25 mouse cellular contexts compared by ENCODE assay signal in the genomic region with DNA sequence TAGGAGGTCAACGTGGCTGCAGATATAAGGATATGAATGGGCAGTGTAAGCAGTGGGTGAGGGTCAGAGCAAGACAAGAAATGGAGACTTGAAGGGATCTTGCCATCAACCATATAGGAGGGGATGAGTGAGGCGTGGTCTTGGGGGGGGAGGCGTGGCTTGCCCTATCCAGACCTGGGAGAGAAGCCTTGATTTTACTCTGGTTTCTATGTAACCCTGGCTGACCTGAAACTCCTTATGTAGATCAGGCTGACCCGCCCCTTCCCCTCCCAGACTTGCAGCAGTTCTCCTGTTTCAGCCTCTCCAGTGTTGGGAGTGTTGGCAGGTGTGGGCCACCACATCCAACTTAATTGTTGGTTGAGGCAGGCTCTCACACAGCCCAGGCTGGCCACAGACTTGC. TPM values are rescaled to one million over a fixed set of nuclear protein-coding genes. Genes with fewer than 3 reads are reported as not detected.
A peak's percentile ranks its signal among the peaks of the same experiment; 100 is the strongest.
DNase-seq lines count a peak whose midpoint lies in the region; ATAC-seq and TF ChIP-seq lines count a peak whose summit lies in the region.
"Had no signal": no experiment of that assay in that cellular context is flagged by ENCODE, and none has a peak within 500 bp of the region (broad histone marks: within the 10 kb centered on the region; RNA-seq: fewer than 3 reads in every experiment).

No protein-coding gene starts in this region.

- H3K36me3 ChIP-seq in forebrain, embryonic 13.5 days (ENCODE audit: poor library complexity, severe bottlenecking), result peaks cover 44% of the 10 kb centered on the region
- peaks cover 25% of the 10 kb centered on the region for H3K36me3 ChIP-seq in forebrain, postnatal 0 days (ENCODE audit: insufficient read depth)
- H3K36me3 ChIP-seq in heart, embryonic 10.5 days, result peaks cover 82% of the 10 kb centered on the region
- H3K36me3 ChIP-seq in E14TG2a.4 (ENCODE audit: insufficient read depth, low read length), result peaks cover 21% of the 10 kb centered on the region
- peaks cover 89% of the 10 kb centered on the region for H3K36me3 ChIP-seq in embryonic facial prominence, embryonic 10.5 days (replicated peaks)

- no peak for TF ChIP-seq CTCF in forebrain, postnatal 0 days (IDR thresholded peaks at IDR 0.05; ENCODE audit: low read depth)
- no peak for TF ChIP-seq CTCF in E14TG2a.4 (conservative IDR thresholded peaks at IDR 0.05; ENCODE audit: low read length)

- no peak overlapping the region for H3K27ac ChIP-seq in forebrain, embryonic 13.5 days
- H3K27ac ChIP-seq in forebrain, postnatal 0 days (ENCODE audit: low read depth, low read length), result no peak overlapping the region
- H3K27ac ChIP-seq in heart, embryonic 10.5 days, result 0 out of 2 replicates have a peak overlapping the region, but pooled peaks have one; percentile 83
- H3K27ac ChIP-seq in embryonic facial prominence, embryonic 10.5 days (replicated peaks), result peak overlapping the region; percentile 45
- H3K27ac ChIP-seq: forebrain, embryonic 15.5 days; heart, embryonic 13.5 days; hindbrain, embryonic 13.5 days; hindbrain, postnatal 0 days had no signal

- 57% methylated on average over 4 of the region's 4 CpGs for WGBS in forebrain, embryonic 13.5 days
- 75% methylated on average over 4 of the region's 4 CpGs for WGBS in forebrain, postnatal 0 days
- WGBS in heart, embryonic 10.5 days, result 68% methylated on average over 4 of the region's 4 CpGs
- 37% methylated on average over 4 of the region's 4 CpGs for WGBS in embryonic facial prominence, embryonic 10.5 days

- H3K9ac ChIP-seq in forebrain, embryonic 13.5 days, result no peak overlapping the region
- no peak overlapping the region for H3K9ac ChIP-seq in forebrain, postnatal 0 days
- H3K9ac ChIP-seq: embryonic facial prominence, embryonic 12.5 days; embryonic facial prominence, embryonic 15.5 days; forebrain, embryonic 15.5 days; heart, embryonic 13.5 days; hindbrain, embryonic 13.5 days had no signal

- H3K27me3 ChIP-seq in forebrain, embryonic 13.5 days, result peaks cover 51% of the 10 kb centered on the region
- peaks cover 14% of the 10 kb centered on the region for H3K27me3 ChIP-seq in forebrain, postnatal 0 days (ENCODE audit: insufficient read depth, low read length)
- H3K27me3 ChIP-seq in heart, embryonic 10.5 days (ENCODE audit: insufficient read depth, poor library complexity, severe bottlenecking), result peaks cover 31% of the 10 kb centered on the region
- H3K27me3 ChIP-seq in E14TG2a.4 (ENCODE audit: insufficient read depth, low read length), result peaks cover 13% of the 10 kb centered on the region
- peaks cover 59% of the 10 kb centered on the region for H3K27me3 ChIP-seq in embryonic facial prominence, embryonic 10.5 days (replicated peaks; ENCODE audit: low read depth, poor library complexity, severe bottlenecking)

- 0 out of 2 replicates have a peak, but pooled peaks have one; percentile 25 for ATAC-seq in forebrain, embryonic 13.5 days
- ATAC-seq in forebrain, postnatal 0 days, result no peak
- ATAC-seq: forebrain, embryonic 15.5 days; hindbrain, postnatal 0 days; inflammation-experienced regulatory T-cells, adult 6 months had no signal

- no peak for DNase-seq in forebrain, postnatal 0 days
- no peak for DNase-seq in heart, embryonic 10.5 days (ENCODE audit: low spot score)
- DNase-seq in heart, postnatal 4 days, result no peak
- peak; percentile 52 for DNase-seq in embryonic facial prominence, embryonic 10.5 days (ENCODE audit: low spot score)
- no peak for DNase-seq in kidney, postnatal 10 days
- DNase-seq in frontal cortex, postnatal 36 days (ENCODE audit: low spot score in 2 of 2), result no peak
- DNase-seq: adrenal gland, adult 2 months; adrenal gland, postnatal 14 days; cerebellum, adult 11 months; cerebellum, adult 8-10 months; cerebellum, postnatal 10 days; cerebellum, postnatal 36 days; gastrocnemius, postnatal 10 days; gastrocnemius, postnatal 36 days; heart, postnatal 14 days; kidney, adult 18-20 months had no signal

- H3K9me3 ChIP-seq in forebrain, embryonic 13.5 days (replicated peaks), result peaks cover 12% of the 10 kb centered on the region
- no peaks in the 10 kb centered on the region for H3K9me3 ChIP-seq in forebrain, postnatal 0 days (ENCODE audit: low read length)
- peaks cover 12% of the 10 kb centered on the region for H3K9me3 ChIP-seq in heart, embryonic 10.5 days
- no peaks in the 10 kb centered on the region for H3K9me3 ChIP-seq in E14TG2a.4 (ENCODE audit: low read length)
- H3K9me3 ChIP-seq in embryonic facial prominence, embryonic 10.5 days, result peaks cover 27% of the 10 kb centered on the region
- H3K9me3 ChIP-seq: hindbrain, embryonic 13.5 days had no signal

- H3K4me1 ChIP-seq in forebrain, embryonic 13.5 days, result peaks cover 12% of the 10 kb centered on the region
- H3K4me1 ChIP-seq in forebrain, postnatal 0 days (ENCODE audit: insufficient read depth), result no peaks in the 10 kb centered on the region
- peaks cover 54% of the 10 kb centered on the region for H3K4me1 ChIP-seq in heart, embryonic 10.5 days
- peaks cover 82% of the 10 kb centered on the region for H3K4me1 ChIP-seq in E14TG2a.4 (replicated peaks; ENCODE audit: low read depth, low read length)
- H3K4me1 ChIP-seq in embryonic facial prominence, embryonic 10.5 days, result peaks cover 53% of the 10 kb centered on the region

- H3K4me3 ChIP-seq in forebrain, embryonic 13.5 days, result no peak overlapping the region
- H3K4me3 ChIP-seq in forebrain, postnatal 0 days (ENCODE audit: low read depth, low read length), result no peak overlapping the region
- H3K4me3 ChIP-seq in heart, embryonic 10.5 days, result no peak overlapping the region
- 0 out of 2 replicates have a peak overlapping the region, but pooled peaks have one; percentile 76 for H3K4me3 ChIP-seq in E14TG2a.4 (replicated peaks; ENCODE audit: low read length)
- H3K4me3 ChIP-seq in embryonic facial prominence, embryonic 10.5 days, result 0 out of 2 replicates have a peak overlapping the region, but pooled peaks have one; percentile 2

- no peak overlapping the region for H3K4me2 ChIP-seq in forebrain, embryonic 13.5 days
- no peak overlapping the region for H3K4me2 ChIP-seq in forebrain, postnatal 0 days (ENCODE audit: low read depth)

RNA-seq across cellular contexts. Expression of a gene that starts 7.3 kb away (rescaled TPM):
- 9.2 and 18.2 TPM in 2 replicates for polyA plus RNA-seq in forebrain, embryonic 13.5 days (2015; fragmentation: Nextera tagmentation; extraction: Ambion mirVana)
- not detected in 2 replicates for total RNA-seq in forebrain, postnatal 0 days (2014; rRNA removed)
- polyA plus RNA-seq in forebrain, postnatal 0 days (2015; fragmentation: Nextera tagmentation; extraction: Ambion mirVana), result 9.3 and 16.4 TPM in 2 replicates
- polyA plus RNA-seq in heart, embryonic 10.5 days (2016; fragmentation: Nextera tagmentation; extraction: Ambion mirVana), result 3.0 and 6.3 TPM in 2 replicates
- total RNA-seq in heart, postnatal 4 days (2021), result 1 to 10 TPM; 1.4 to 1.8 TPM
- 14.7 and 20.3 TPM in 2 replicates for polyA plus RNA-seq in embryonic facial prominence, embryonic 10.5 days (2016; fragmentation: Nextera tagmentation; extraction: Ambion mirVana)
- polyA plus RNA-seq: inflammation-experienced regulatory T-cells, adult 6 months had no signal

RNA-seq across cellular contexts. Expression of a gene that starts 9.2 kb away (rescaled TPM):
- 2.0 and 2.3 TPM in 2 replicates for polyA plus RNA-seq in forebrain, embryonic 13.5 days (2015; fragmentation: Nextera tagmentation; extraction: Ambion mirVana)
- 69.0 and 70.3 TPM in 2 replicates for total RNA-seq in forebrain, postnatal 0 days (2014; rRNA removed)
- 7.8 and 8.6 TPM in 2 replicates for polyA plus RNA-seq in forebrain, postnatal 0 days (2015; fragmentation: Nextera tagmentation; extraction: Ambion mirVana)
- polyA plus RNA-seq in heart, embryonic 10.5 days (2016; fragmentation: Nextera tagmentation; extraction: Ambion mirVana), result 5.0 and 7.2 TPM in 2 replicates
- 10 to 100 TPM; 45.2 to 48.6 TPM for total RNA-seq in heart, postnatal 4 days (2021)
- 5.5 and 6.0 TPM in 2 replicates for polyA plus RNA-seq in embryonic facial prominence, embryonic 10.5 days (2016; fragmentation: Nextera tagmentation; extraction: Ambion mirVana)
- polyA plus RNA-seq: inflammation-experienced regulatory T-cells, adult 6 months had no signal

RNA-seq across cellular contexts. Expression of a gene that starts 22.0 kb away (rescaled TPM):
- polyA plus RNA-seq in forebrain, embryonic 13.5 days (2015; fragmentation: Nextera tagmentation; extraction: Ambion mirVana), result 0.14 and 0.37 TPM in 2 replicates
- 0.15 TPM in 1 of 2 replicates, not detected in the other for total RNA-seq in forebrain, postnatal 0 days (2014; rRNA removed)
- 0.08 and 0.09 TPM in 2 replicates for polyA plus RNA-seq in forebrain, postnatal 0 days (2015; fragmentation: Nextera tagmentation; extraction: Ambion mirVana)
- 0.15 and 0.51 TPM in 2 replicates for polyA plus RNA-seq in heart, embryonic 10.5 days (2016; fragmentation: Nextera tagmentation; extraction: Ambion mirVana)
- total RNA-seq in heart, postnatal 4 days (2021), result 1 to 10 TPM; 1.9 to 2.7 TPM
- polyA plus RNA-seq in embryonic facial prominence, embryonic 10.5 days (2016; fragmentation: Nextera tagmentation; extraction: Ambion mirVana), result 0.52 and 0.64 TPM in 2 replicates

RNA-seq across cellular contexts. Expression of a gene that starts 39.6 kb away (rescaled TPM):
- 271 and 296 TPM in 2 replicates for polyA plus RNA-seq in forebrain, embryonic 13.5 days (2015; fragmentation: Nextera tagmentation; extraction: Ambion mirVana)
- total RNA-seq in forebrain, postnatal 0 days (2014; rRNA removed), result 1,323 and 1,444 TPM in 2 replicates
- 403 and 424 TPM in 2 replicates for polyA plus RNA-seq in forebrain, postnatal 0 days (2015; fragmentation: Nextera tagmentation; extraction: Ambion mirVana)
- 114 and 117 TPM in 2 replicates for polyA plus RNA-seq in heart, embryonic 10.5 days (2016; fragmentation: Nextera tagmentation; extraction: Ambion mirVana)
- total RNA-seq in heart, postnatal 4 days (2021), result 100 to 1,000 TPM; 309 to 310 TPM
- polyA plus RNA-seq in embryonic facial prominence, embryonic 10.5 days (2016; fragmentation: Nextera tagmentation; extraction: Ambion mirVana), result 121 and 126 TPM in 2 replicates

RNA-seq across cellular contexts. Expression of a gene that starts 41.6 kb away (rescaled TPM):
- 7.7 and 8.3 TPM in 2 replicates for polyA plus RNA-seq in forebrain, embryonic 13.5 days (2015; fragmentation: Nextera tagmentation; extraction: Ambion mirVana)
- total RNA-seq in forebrain, postnatal 0 days (2014; rRNA removed), result 2.9 and 3.9 TPM in 2 replicates
- polyA plus RNA-seq in forebrain, postnatal 0 days (2015; fragmentation: Nextera tagmentation; extraction: Ambion mirVana), result 2.7 and 4.0 TPM in 2 replicates
- 8.9 and 9.4 TPM in 2 replicates for polyA plus RNA-seq in heart, embryonic 10.5 days (2016; fragmentation: Nextera tagmentation; extraction: Ambion mirVana)
- total RNA-seq in heart, postnatal 4 days (2021), result 10 to 100 TPM; 23.0 to 23.4 TPM
- polyA plus RNA-seq in embryonic facial prominence, embryonic 10.5 days (2016; fragmentation: Nextera tagmentation; extraction: Ambion mirVana), result 12.9 and 13.1 TPM in 2 replicates

Comparison
In these comparisons a context has a peak if more than half of its experiments do, and no peak if none do; other contexts are left out.
1. H3K27ac ChIP-seq: peak in heart, embryonic 10.5 days (single experiment) and embryonic facial prominence, embryonic 10.5 days (single experiment); none in forebrain, embryonic 13.5 days (single experiment) and forebrain, postnatal 0 days (single experiment).
2. H3K4me3 ChIP-seq: peak in E14TG2a.4 (single experiment) and embryonic facial prominence, embryonic 10.5 days (single experiment); none in forebrain, embryonic 13.5 days (single experiment), forebrain, postnatal 0 days (single experiment) and heart, embryonic 10.5 days (single experiment).